Mouse (Mus musculus) brain, embryonic 14.5 days (tissue): ENCODE measurements at regions not wholly inside any gene's neighbourhood (a gene's known extent, or its start where the extent isn't known, plus 50 kb on each side); places are given as distances from the start of the nearest gene placed in this dataset.

Experiments
- CTCF ChIP-seq: fragments of 200-500 bp; IDR thresholded peaks from 2 replicates; pipeline ENCODE4 v1.5.1; 2012; ENCODE audit warnings: inconsistent platforms, mild to moderate bottlenecking, moderate library complexity, borderline replicate concordance; ENCODE audit not compliant: insufficient read depth, insufficient read length; ENCODE audit errors: extremely low read depth
- POLR2A ChIP-seq: fragments of 200-500 bp; IDR thresholded peaks from 2 replicates; pipeline ENCODE4 v1.6.1; 2012; ENCODE audit warnings: mild to moderate bottlenecking, inconsistent platforms, borderline replicate concordance; ENCODE audit not compliant: poor library complexity, insufficient read depth, insufficient read length, severe bottlenecking; ENCODE audit errors: extremely low read depth

- TF ChIP-seq CTCF (no peak), POLR2A (no peak)
These were observed 98.1 kb upstream of the Myo10 start for GRCm38 (mm10) chr15:25524189-25524588.
